Mouse (Mus musculus) embryonic fibroblast, embryonic 13.5 days (primary cell): ENCODE results near the gene Stk35. TPM values are rescaled to one million over a fixed set of nuclear protein-coding genes. Genes with fewer than 3 reads are reported as not detected.
A peak's percentile ranks its signal among the peaks of the same experiment; 100 is the strongest.

Source experiments
- H3K27ac ChIP-seq: 2 replicates; pipeline ENCODE4 v1.5.1; 2012; ENCODE audit warnings: low read length, control low read depth, inconsistent platforms; ENCODE audit not compliant: insufficient read depth
- H3K4me1 ChIP-seq: 2 replicates; pipeline ENCODE4 v1.6.1; 2011; ENCODE audit warnings: low read length; ENCODE audit not compliant: control insufficient read depth, insufficient read depth
- H3K4me3 ChIP-seq: 2 replicates; pipeline ENCODE4 v1.5.1; 2011; ENCODE audit warnings: mild to moderate bottlenecking, control low read depth, low read length; ENCODE audit not compliant: insufficient read depth
- CTCF ChIP-seq: IDR thresholded peaks from 2 replicates; pipeline ENCODE4 v1.5.1; 2011; ENCODE audit warnings: mild to moderate bottlenecking, control low read depth, low read length, moderate library complexity, borderline replicate concordance; ENCODE audit not compliant: insufficient read depth
- POLR2A ChIP-seq: IDR thresholded peaks from 2 replicates; pipeline ENCODE4 v1.6.1; 2011; ENCODE audit warnings: low read depth, mild to moderate bottlenecking, control low read depth, low read length, moderate library complexity
- polyA plus RNA-seq: library from polyadenylated mRNA; stranded (reverse); fragments of >200 nt; gene quantifications from 2 replicates; pipeline ENCODE4 v1.2.4, GENCODE M21; 2011; ENCODE audit warnings: low read depth; ENCODE audit not compliant: missing spikeins, insufficient read length

Stk35 gene
- 17.4 and 18.4 TPM in 2 replicates for polyA plus RNA-seq

DNA sequence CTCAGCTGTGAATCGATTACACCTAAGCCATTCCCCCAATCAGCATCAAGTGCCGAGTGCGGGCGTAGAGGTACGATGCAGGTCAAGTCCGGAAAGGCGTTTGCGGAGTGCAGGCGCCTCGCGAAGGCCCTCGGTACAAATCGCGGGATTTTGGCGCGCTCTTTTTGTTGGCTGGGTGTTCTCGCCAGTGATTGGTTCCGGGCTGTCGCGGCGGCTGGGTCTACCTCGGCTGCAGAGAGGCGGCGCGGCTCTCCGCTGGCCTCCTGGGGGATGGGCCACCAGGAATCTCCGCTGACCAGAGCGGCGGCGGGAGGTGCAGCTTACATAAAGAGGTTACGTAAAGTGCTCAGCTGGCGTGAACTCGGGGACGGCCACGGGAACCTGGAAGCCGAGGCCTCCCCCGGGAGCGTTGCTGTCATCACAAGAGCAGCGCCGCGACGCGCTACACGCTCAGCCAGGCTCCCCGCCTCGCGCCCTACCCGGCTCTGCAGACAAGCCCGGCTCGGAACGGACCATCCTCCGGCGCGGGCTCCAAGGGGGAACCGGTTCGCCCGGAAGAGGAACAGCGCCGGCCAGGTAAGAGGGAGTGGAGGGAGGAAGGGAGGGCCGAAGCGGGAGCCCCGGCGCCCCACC lies at the start of gene Stk35:
TSS of gene Stk35 (plus strand) at position 247 of the 633 bp plus-strand sequence.
- peak; percentile 75 for TF ChIP-seq POLR2A
- TF ChIP-seq CTCF, result no peak
- peak within 1 kb of the TSS; percentile 98 for H3K27ac ChIP-seq
- no peaks in the 10 kb centered on the region; the same call in 1 of the 2 replicates for H3K4me1 ChIP-seq
- peak within 1 kb of the TSS; percentile 87 for H3K4me3 ChIP-seq

DNA sequence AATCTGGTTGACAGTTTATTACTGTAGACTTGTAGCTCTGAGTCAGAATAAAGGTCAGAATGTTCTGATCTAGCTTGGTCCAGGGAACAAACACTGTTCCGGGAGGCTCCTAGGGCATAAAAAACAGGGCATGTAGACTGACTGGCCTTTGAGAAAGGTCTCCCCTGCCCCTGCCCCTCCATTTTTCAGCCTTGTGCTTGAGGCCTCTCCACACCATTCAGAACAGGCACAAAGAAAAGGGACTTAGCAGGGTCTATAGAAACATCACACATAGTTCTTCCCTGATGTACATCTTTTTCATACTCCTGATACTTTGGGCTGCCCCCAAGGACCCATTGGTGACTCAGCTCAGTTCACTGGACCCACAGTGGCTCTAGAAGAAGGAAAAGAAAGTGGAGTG lies 18.3 kb upstream of the Stk35 start:
- TF ChIP-seq POLR2A (no peak), CTCF (no peak)
- no peak overlapping the region for H3K4me3 ChIP-seq
- no peaks in the 10 kb centered on the region for H3K4me1 ChIP-seq
- no peak overlapping the region for H3K27ac ChIP-seq

DNA sequence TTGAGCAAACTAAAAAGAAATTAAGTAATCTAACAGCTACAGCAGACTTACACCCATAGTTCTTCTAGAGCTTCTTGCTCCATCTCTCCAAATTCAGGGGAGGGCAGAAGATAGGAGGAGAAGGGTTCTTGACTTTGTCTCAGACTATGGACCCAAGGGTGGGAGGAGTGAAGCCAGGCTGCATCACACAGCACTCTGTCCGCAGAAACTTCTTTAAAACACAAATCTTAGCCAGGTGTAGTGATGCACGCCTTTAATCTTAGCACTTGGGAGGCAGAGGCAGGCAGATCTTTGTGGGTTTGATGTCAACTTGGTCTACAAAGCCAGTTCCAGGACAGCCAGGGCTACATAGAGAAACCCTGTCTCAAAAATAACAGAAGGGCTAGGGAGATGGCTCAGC lies 3.8 kb upstream of the Stk35 start:
- no peaks in the 10 kb centered on the region for H3K4me1 ChIP-seq
- TF ChIP-seq CTCF, result no peak
- no peak for TF ChIP-seq POLR2A

DNA sequence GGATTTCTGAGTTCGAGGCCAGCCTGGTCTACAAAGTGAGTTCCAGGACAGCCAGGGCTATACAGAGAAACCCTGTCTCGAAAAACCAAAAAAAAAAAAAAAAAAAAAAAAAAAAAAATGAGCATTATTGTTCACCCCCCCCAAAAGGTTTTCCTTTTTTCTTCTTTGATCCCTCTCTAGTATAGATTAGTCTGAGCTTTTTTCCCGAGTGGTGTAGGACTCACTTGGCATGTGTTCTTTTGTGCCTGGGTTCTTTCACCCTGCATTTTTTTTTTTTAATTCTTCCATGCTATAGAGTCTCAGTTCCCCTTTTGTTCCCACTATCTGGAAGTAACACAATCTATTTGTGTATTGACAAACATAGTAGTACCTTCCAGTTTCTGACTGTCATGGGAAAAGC lies 2.6 kb upstream of the Stk35 start:
- TF ChIP-seq POLR2A (no peak), CTCF (no peak)
- Histone ChIP-seq H3K4me1 (no peaks in the 10 kb centered on the region), H3K4me3 (no peak overlapping the region), H3K27ac (no peak overlapping the region)

More for the DNA sequence above, 3.8 kb upstream of the Stk35 start:
- Histone ChIP-seq H3K27ac (no peak overlapping the region), H3K4me3 (no peak overlapping the region)

DNA sequence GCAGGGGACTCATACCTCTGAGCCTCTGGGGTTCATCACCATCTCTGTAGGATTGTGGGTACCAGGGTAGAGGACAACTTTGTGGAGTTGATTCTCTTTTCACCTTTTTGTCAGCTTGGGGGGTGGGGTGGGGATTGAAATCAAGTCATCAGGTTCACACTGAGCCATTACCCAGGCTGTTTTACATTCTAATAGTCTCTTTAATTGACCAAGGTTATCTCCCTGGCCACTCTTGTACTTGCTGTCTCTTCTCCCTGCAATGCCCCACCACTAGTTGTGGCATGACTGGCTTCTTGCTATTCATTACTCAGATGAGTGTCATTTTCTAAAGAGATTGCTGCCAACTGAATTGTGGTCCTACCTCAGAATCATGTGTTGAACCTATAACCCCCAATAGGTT lies 1.9 kb upstream of the Stk35 start:
- Histone ChIP-seq H3K4me1 (no peaks in the 10 kb centered on the region), H3K27ac (no peak overlapping the region), H3K4me3 (no peak overlapping the region)
- TF ChIP-seq POLR2A (no peak), CTCF (no peak)

DNA sequence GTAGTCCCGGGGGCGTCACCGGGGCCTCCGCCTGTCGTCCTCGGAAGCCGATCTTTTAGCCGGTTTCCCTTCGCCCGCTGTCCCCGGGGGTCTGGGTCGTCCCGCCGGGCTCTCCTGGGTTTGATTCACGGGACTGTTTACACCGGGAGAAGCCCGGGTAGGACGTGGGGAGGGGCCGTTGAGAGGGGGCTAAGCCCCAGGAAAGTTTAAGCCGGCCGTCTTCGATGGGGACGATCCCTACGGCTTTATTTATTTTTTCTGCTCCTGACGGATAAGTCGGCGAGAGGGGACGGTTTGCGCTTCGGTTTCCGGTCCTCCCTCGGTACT lies 550 bp downstream of the Stk35 start:
- Histone ChIP-seq H3K4me3 (peak overlapping the region; percentile 87), H3K4me1 (no peaks in the 10 kb centered on the region; the same call in 1 of the 2 replicates), H3K27ac (peak overlapping the region; percentile 98)
- TF ChIP-seq CTCF, result no peak
- no peak for TF ChIP-seq POLR2A

DNA sequence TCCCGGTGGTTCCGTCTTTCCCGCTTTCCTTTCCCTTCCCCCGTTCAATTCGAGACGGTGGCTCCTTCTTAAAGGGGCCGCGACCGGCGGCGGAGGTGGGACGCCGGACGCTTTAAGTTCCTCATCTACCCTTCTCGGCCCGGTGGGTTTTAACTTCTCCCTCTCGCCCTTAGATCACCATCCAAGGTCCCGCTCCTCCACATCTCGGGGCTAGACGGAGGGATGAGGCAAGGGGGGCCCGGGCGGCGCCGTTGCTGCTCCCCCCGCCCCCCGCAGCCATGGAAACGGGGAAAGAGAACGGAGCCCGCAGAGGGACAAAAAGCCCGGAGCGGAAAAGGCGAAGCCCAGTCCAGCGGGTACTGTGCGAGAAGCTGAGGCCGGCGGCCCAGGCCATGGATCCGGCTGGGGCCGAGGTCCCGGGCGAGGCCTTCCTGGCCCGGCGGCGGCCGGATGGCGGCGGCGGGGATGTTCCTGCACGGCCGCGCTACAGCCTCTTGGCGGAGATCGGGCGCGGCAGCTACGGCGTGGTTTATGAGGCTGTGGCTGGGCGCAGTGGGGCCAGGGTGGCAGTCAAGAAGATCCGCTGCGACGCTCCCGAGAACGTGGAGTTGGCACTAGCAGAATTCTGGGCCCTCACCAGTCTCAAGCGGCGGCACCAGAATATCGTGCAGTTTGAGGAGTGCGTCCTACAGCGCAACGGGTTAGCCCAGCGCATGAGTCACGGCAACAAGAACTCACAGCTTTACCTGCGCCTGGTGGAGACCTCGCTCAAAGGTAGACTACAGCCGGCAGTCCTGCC lies 1.1 kb downstream of the Stk35 start:
- Histone ChIP-seq H3K4me3 (peak overlapping the region; percentile 87), H3K4me1 (no peaks in the 10 kb centered on the region; the same call in none of the 2 replicates), H3K27ac (peak overlapping the region; percentile 98)
- TF ChIP-seq POLR2A (0 out of 2 replicates have a peak, but pooled peaks have one; percentile 44), CTCF (no peak)

DNA sequence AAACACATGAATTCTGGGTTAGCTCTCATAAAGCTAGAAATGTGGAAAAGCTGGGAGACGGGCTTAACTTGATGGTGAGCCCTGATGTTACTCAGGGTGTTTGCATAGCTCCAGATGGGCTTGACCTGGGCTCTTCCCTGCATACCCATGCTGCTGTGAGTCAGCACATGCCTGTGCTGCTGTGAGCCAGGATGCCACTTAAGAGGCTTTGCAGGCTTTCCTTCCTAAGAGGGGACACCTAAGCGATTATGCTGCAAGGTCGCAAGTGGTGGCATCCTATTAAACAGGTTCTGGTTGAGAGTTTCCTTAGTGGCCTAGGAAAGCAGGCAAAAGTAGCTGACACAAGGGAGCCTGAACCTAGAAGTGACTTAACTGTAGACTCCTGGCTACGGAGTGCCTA lies 5.2 kb downstream of the Stk35 start:
- Histone ChIP-seq H3K4me3 (no peak overlapping the region), H3K27ac (no peak overlapping the region), H3K4me1 (no peaks in the 10 kb centered on the region; the same call in none of the 2 replicates)
- TF ChIP-seq CTCF, result no peak

DNA sequence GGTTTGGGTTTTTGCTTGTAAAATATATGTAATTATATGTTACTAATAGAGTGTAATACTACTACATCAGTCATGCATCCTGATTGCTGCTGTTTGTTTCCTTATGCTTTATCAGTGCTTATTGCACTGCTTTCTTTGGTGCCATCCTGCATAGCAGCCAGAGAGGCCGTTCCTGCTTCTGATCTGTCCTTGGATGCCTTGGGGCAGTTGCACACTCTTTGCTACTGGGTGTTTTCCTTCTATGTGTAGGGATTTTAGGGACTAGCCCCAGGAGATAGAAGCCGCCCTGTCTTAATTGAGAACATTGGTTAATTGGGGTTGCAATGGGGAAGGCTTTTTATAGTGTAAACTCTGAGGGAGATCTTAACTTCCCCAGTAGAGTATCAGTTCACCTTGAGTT lies 6.2 kb downstream of the Stk35 start:
- Histone ChIP-seq H3K4me3 (no peak overlapping the region), H3K4me1 (no peaks in the 10 kb centered on the region; the same call in none of the 2 replicates), H3K27ac (no peak overlapping the region)
- TF ChIP-seq POLR2A (no peak), CTCF (no peak)

DNA sequence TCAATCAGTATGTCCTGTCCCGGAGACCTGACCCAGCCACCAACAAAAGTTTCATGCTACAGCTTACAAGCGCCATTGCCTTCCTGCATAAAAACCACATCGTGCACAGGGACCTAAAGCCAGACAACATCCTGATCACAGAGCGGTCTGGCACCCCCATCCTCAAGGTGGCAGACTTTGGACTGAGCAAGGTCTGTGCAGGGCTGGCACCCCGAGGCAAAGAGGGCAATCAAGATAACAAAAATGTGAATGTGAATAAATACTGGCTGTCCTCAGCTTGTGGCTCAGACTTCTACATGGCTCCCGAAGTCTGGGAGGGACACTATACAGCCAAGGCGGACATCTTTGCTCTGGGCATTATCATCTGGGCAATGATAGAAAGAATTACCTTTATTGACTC lies 10.2 kb downstream of the Stk35 start:
- no peak overlapping the region for H3K4me3 ChIP-seq
- TF ChIP-seq POLR2A, result no peak
- TF ChIP-seq CTCF, result no peak
- H3K27ac ChIP-seq, result no peak overlapping the region
- H3K4me1 ChIP-seq, result peaks cover 5% of the 10 kb centered on the region
